Mouse (Mus musculus): Measurements from ENCODE around the gene Magi3.

GRCm38 (mm10) chr3:104032086-104032485 is 188.1 kb downstream of the Magi3 start:
- no peak for TF ChIP-seq CTCF (IDR thresholded peaks at IDR 0.05; ENCODE audit: low read depth, low read length)
- no peak for TF ChIP-seq POLR2A (IDR thresholded peaks at IDR 0.05; ENCODE audit: borderline replicate concordance, low read depth, low read length)

Data from bone marrow macrophage, adult 2 months (primary cell).